Mouse (Mus musculus) limb, embryonic 14.5 days (tissue): ENCODE data around the gene Abhd11. TPM values are rescaled to one million over a fixed set of nuclear protein-coding genes. Genes with fewer than 3 reads are reported as not detected.
"Not testable (repeated sequence)": the region's sequence is repeated elsewhere in the genome, so short reads cannot be mapped to it uniquely, and the experiment has no call there.

Experiments used
- ATAC-seq: fragments of 200-750 bp; cut with Nextera tagmentation; 2 replicates; pipeline ENCODE4 v1.8.0; 2017; ENCODE audit warnings: low read depth, moderate number of reproducible peaks, moderate TSS enrichment; ENCODE audit not compliant: low FRiP score
- DNase-seq: peaks from one replicate; pipeline ENCODE4 v3.0.0-alpha.2; 2015; ENCODE audit warnings: low spot score
- H3K27ac ChIP-seq: fragments of 300-500 bp; sonication (generic); replicated peaks from 2 replicates; pipeline ENCODE4 v1.5.1; 2014; ENCODE audit warnings: low read depth, mild to moderate bottlenecking, low read length, moderate library complexity, mixed read lengths
- H3K27me3 ChIP-seq: fragments of 300-500 bp; sonication (generic); 2 replicates; pipeline ENCODE4 v1.6.1; 2014; ENCODE audit warnings: low read length, mixed read lengths; ENCODE audit not compliant: control insufficient read depth, insufficient read depth
- H3K36me3 ChIP-seq: fragments of 300-500 bp; sonication (generic); 2 replicates; pipeline ENCODE4 v1.6.1; 2014; ENCODE audit warnings: mild to moderate bottlenecking, low read length, moderate library complexity, mixed read lengths; ENCODE audit not compliant: control insufficient read depth, insufficient read depth
- H3K4me1 ChIP-seq: fragments of 300-500 bp; sonication (generic); 2 replicates; pipeline ENCODE4 v1.6.1; 2014; ENCODE audit warnings: antibody characterized with exemption, low read length, mixed read lengths; ENCODE audit not compliant: control insufficient read depth, insufficient read depth
- H3K4me2 ChIP-seq: fragments of 300-500 bp; sonication (generic); replicated peaks from 2 replicates; pipeline ENCODE4 v1.6.1; 2014; ENCODE audit warnings: low read depth, mild to moderate bottlenecking, low read length, moderate library complexity; ENCODE audit not compliant: severe bottlenecking
- H3K4me3 ChIP-seq: fragments of 300-500 bp; sonication (generic); replicated peaks from 2 replicates; pipeline ENCODE4 v1.5.1; 2014; ENCODE audit warnings: low read length
- H3K9ac ChIP-seq: fragments of 300-500 bp; sonication (generic); 2 replicates; pipeline ENCODE4 v1.6.1; 2014; ENCODE audit warnings: mild to moderate bottlenecking, low read depth, low read length, moderate library complexity; ENCODE audit not compliant: severe bottlenecking
- H3K9me3 ChIP-seq: fragments of 300-500 bp; sonication (generic); 2 replicates; pipeline ENCODE4 v1.6.1; 2016; ENCODE audit warnings: low read length; ENCODE audit not compliant: control insufficient read depth
- POLR2A ChIP-seq: fragments of 200-500 bp; IDR thresholded peaks from 2 replicates; pipeline ENCODE4 v1.8.0; 2012; ENCODE audit warnings: inconsistent platforms, mild to moderate bottlenecking, moderate library complexity, borderline replicate concordance; ENCODE audit not compliant: insufficient read depth, insufficient read length; ENCODE audit errors: extremely low read depth
- WGBS: fragments of 180-500 bp; shearing (Covaris S2); extraction: QIAGEN DNeasy Blood & Tissue Kit; methylation state at CpG from one replicate; pipeline ENCODE4 v1.1.7; 2014; 5-methylcytosine and 5-hydroxymethylcytosine counted together
- polyA plus RNA-seq, 2 experiments: library from polyadenylated mRNA; depleted of rRNA in 1 of 2; stranded (reverse) in 1 of 2; unstranded in 1 of 2; fragments of >200 nt; fragmentation: Nextera tagmentation in 1 of 2; extraction: Ambion mirVana in 1 of 2; gene quantifications; 2 replicates each; pipeline versions ENCODE4 v1.2.1 to v1.2.3; 2012 to 2014

Abhd11 gene
- polyA plus RNA-seq (2012; rRNA removed) (83.2 and 94.3 TPM in 2 replicates), polyA plus RNA-seq (2014; fragmentation: Nextera tagmentation; extraction: Ambion mirVana) (64.7 and 67.4 TPM in 2 replicates)

DNA sequence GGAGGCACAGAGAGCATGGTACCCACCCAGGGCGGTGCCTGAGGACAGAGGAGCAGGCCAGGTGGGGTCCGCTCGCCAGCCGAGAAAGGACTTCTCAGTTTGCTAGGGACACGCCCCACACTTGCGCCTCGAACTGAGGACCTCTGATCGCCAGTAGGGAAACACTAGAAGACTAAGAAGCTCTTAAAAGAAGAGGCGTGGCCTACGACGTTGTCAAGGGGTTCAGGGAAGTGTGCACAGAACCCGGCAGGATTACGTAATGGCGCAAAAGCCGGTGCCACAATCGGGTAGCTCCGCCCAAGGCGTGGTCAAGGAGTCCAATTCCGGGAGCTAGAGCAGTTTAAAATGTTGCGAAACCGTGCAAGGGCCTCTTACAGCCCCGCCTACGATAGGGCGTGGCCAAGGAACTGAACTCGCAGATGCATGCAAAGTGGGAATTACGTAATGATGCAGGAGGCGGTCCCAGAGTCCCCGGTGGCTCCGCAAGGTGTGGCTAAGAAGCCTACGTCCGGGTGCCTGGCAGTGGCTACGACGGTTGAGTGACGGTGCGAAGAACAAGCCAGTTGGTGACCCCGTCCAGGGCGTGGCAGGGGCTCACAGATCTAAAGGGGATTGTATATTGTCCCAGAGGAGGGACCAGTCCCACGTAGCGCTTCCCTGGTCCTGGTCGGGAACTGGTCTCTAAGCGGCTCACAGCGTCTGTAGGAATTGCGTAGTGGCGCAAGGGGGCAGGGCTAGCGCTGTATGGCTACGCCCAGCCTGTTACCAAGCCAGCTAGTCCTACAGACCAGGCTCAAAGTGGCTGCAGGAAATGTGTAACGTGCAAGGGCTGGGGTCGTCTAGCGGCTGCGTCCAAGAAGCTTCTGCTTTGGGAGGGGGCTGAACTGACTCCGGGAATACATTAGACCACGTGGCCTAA, at the start of gene Abhd11:
Gene Abhd11, plus strand, starts transcription at position 482 of the 919 bp plus-strand sequence.
- peak; percentile 91 for ATAC-seq

DNA sequence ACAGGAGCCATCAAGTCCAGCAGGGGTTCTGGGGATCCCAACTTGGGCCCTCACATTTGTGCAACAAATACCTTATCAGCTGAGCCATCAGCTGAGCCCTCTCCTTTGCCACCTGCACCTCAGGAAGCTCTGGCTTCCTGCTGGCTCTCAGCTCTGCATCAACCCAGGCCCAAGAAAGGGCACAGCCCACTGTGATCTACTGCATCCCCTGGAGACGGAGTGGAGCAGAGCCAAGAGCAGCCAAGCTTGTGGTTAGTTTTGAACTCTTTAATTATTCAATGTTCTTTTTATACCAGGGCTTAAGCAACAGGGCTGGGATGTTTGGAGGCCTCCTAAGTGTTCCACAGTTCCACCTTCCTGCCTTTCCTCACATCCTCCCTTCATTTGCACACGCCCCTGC, 48.5 kb upstream of the Abhd11 start:
- Histone ChIP-seq H3K27me3 (no peaks in the 10 kb centered on the region), H3K4me3 (no peak overlapping the region), H3K9ac (no peak overlapping the region), H3K4me2 (no peak overlapping the region), H3K36me3 (no peaks in the 10 kb centered on the region), H3K27ac (no peak overlapping the region), H3K9me3 (no peaks in the 10 kb centered on the region), H3K4me1 (no peaks in the 10 kb centered on the region)
- WGBS, result 57% methylated on average over 2 of the region's 2 CpGs
- DNase-seq (no peak), ATAC-seq (no peak)
- no peak for TF ChIP-seq POLR2A

More for the DNA sequence above, at the start of gene Abhd11:
- whole genome bisulfite sequencing, result under 1% methylated on average over 52 of the region's 52 CpGs
- peak within 1 kb of the TSS; percentile 97 for H3K27ac ChIP-seq
- H3K4me3 ChIP-seq, result peak within 1 kb of the TSS; percentile 51
- peak within 1 kb of the TSS; percentile 62 for H3K9ac ChIP-seq
- peak; percentile 100 for DNase-seq
- H3K36me3 ChIP-seq, result no peaks in the 10 kb centered on the region
- TF ChIP-seq POLR2A, result peak; percentile 62; the same call in 1 of the 2 replicates
- no peaks in the 10 kb centered on the region for H3K9me3 ChIP-seq
- peaks cover 10% of the 10 kb centered on the region; the same call in 1 of the 2 replicates for H3K4me1 ChIP-seq
- no peaks in the 10 kb centered on the region for H3K27me3 ChIP-seq
- peak within 1 kb of the TSS; percentile 70 for H3K4me2 ChIP-seq

DNA sequence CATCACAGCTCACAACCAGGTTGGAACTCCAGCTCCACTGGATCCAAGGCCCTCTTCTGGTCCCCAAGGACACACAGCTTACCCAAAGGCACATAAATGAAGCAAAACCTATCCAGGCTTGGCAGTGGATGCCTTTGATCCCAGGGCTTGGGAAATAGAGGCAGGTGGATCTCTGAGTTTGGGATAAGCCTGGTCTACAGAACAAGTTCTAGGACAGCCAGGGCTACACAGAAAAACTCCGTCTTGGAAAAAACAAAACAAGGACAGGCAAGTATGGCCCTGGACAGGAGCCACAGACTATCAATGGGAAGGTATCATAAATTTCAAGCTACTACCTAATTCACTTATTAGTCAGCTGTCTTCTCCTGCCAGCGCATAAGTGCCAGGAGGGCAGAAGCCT, 47.4 kb upstream of the Abhd11 start:
- H3K9ac ChIP-seq, result no peak overlapping the region
- H3K36me3 ChIP-seq, result no peaks in the 10 kb centered on the region
- peaks cover 7% of the 10 kb centered on the region for H3K4me1 ChIP-seq
- no peak overlapping the region for H3K27ac ChIP-seq
- H3K4me2 ChIP-seq, result no peak overlapping the region
- H3K4me3 ChIP-seq, result no peak overlapping the region
- no peaks in the 10 kb centered on the region for H3K9me3 ChIP-seq
- H3K27me3 ChIP-seq, result no peaks in the 10 kb centered on the region
- ATAC-seq (no peak), DNase-seq (no peak)
- 97% methylated on average over 2 of the region's 2 CpGs for WGBS
- TF ChIP-seq POLR2A, result no peak

DNA sequence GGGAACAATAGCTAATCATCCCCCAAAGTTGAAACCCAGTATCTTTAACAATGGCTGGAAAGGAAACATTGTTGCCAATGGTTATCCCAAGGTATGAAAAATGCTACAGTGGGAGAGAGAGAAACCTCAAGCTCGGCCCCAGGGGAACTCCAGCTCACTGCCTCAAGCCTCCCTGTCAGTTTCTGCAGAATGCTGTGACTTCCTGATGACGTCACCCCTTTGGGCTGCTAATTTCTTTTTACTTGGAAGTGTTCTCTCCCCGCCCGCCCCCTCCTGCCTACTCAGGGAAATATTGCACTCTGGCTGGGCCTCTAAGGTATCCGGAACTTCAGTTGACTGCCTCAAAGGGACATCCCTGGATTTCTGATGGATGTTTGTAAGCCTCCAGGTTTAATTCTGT, 45.4 kb upstream of the Abhd11 start:
- WGBS, result 25% methylated on average over 5 of the region's 5 CpGs
- DNase-seq (peak; percentile 52), ATAC-seq (no peak)
- Histone ChIP-seq H3K27me3 (no peaks in the 10 kb centered on the region), H3K4me1 (peaks cover 10% of the 10 kb centered on the region), H3K4me3 (no peak overlapping the region), H3K9me3 (no peaks in the 10 kb centered on the region), H3K36me3 (no peaks in the 10 kb centered on the region), H3K9ac (no peak overlapping the region), H3K27ac (no peak overlapping the region), H3K4me2 (no peak overlapping the region)
- no peak for TF ChIP-seq POLR2A

DNA sequence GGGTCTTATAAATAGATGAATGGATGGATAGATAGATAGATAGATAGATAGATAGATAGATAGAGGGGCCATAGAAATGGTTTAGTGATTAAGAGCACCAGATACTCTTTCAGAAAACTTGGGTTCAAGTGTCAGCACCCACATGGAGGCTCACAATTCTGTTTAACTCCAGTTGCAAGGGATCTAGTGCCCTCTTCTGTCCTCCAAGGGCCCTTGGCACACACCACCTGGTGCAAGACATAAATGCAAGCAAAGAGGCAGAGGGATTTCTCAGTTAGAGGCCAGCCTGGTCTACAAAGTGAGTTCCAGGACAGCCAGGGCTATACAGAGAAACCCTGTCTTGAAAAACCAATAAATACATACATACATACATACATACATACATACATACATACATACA, 44.3 kb upstream of the Abhd11 start:
- not testable (repeated sequence) for H3K4me1 ChIP-seq, H3K36me3 ChIP-seq, H3K27me3 ChIP-seq, H3K9ac ChIP-seq, H3K4me3 ChIP-seq, H3K4me2 ChIP-seq, DNase-seq, H3K9me3 ChIP-seq, ATAC-seq, H3K27ac ChIP-seq
